Mouse (Mus musculus) brain, adult 2 months (tissue): ENCODE results near the gene Pibf1.

Experiments
- DNase-seq: peaks from one replicate; pipeline ENCODE4 v3.0.0; 2011; ENCODE audit warnings: low read depth, low spot score

Gene Pibf1

GRCm38 (mm10) chr14:99099267-99099966 is at the start of gene Pibf1, which contains the start of gene Dis3:
Gene Pibf1, plus strand, starts transcription at chr14:99099424.
Gene Dis3, minus strand, starts transcription at chr14:99099770.
- peak; percentile 99 for DNase-seq

GRCm38 (mm10) chr14:99058959-99059586 is 40.2 kb upstream of the Pibf1 start:
- DNase-seq = peak; percentile 88

GRCm38 (mm10) chr14:99060616-99061015 is 38.6 kb upstream of the Pibf1 start:
- DNase-seq = peak; percentile 76

GRCm38 (mm10) chr14:99063091-99063490 is 36.1 kb upstream of the Pibf1 start:
- DNase-seq = no peak

GRCm38 (mm10) chr14:99071146-99071545 is 28.1 kb upstream of the Pibf1 start:
- DNase-seq = no peak

GRCm38 (mm10) chr14:99088947-99089346 is 10.3 kb upstream of the Pibf1 start:
- no peak for DNase-seq

GRCm38 (mm10) chr14:99099967-99100587 is 853 bp downstream of the Pibf1 start:
- peak; percentile 65 for DNase-seq

GRCm38 (mm10) chr14:99103050-99103449 is 3.8 kb downstream of the Pibf1 start:
- DNase-seq = no peak

- DNase-seq = no peak
Measured at GRCm38 (mm10) chr14:99104542-99105123, 5.4 kb downstream of the Pibf1 start.

GRCm38 (mm10) chr14:99106671-99107070 is 7.4 kb downstream of the Pibf1 start:
- DNase-seq = no peak

- DNase-seq = no peak
Measured at GRCm38 (mm10) chr14:99107631-99108187, 8.5 kb downstream of the Pibf1 start.

GRCm38 (mm10) chr14:99108762-99109161 is 9.5 kb downstream of the Pibf1 start:
- DNase-seq = no peak

GRCm38 (mm10) chr14:99117576-99117975 is 18.4 kb downstream of the Pibf1 start:
- peak; percentile 38 for DNase-seq

- no peak for DNase-seq
Measured at GRCm38 (mm10) chr14:99121584-99122339, 22.5 kb downstream of the Pibf1 start.

- no peak for DNase-seq
Measured at GRCm38 (mm10) chr14:99124076-99124475, 24.9 kb downstream of the Pibf1 start.

- DNase-seq = no peak
Measured at GRCm38 (mm10) chr14:99126713-99127112, 27.5 kb downstream of the Pibf1 start.

GRCm38 (mm10) chr14:99127509-99127908 is 28.3 kb downstream of the Pibf1 start:
- no peak for DNase-seq

GRCm38 (mm10) chr14:99129050-99129449 is 29.8 kb downstream of the Pibf1 start:
- DNase-seq = no peak

GRCm38 (mm10) chr14:99134048-99134447 is 34.8 kb downstream of the Pibf1 start:
- no peak for DNase-seq

GRCm38 (mm10) chr14:99135761-99136160 is 36.5 kb downstream of the Pibf1 start:
- DNase-seq = no peak

GRCm38 (mm10) chr14:99136297-99136696 is 37.1 kb downstream of the Pibf1 start:
- no peak for DNase-seq
